Mouse (Mus musculus) right cerebral cortex, postnatal 14 days (tissue): ENCODE data around the gene Hc.

Source experiments
- DNase-seq: peaks from one replicate; pipeline ENCODE4 v3.0.0; 2022

Gene Hc

GRCm38 (mm10) chr2:34973087-34973486 lies 88.2 kb downstream of the Hc start:
- DNase-seq, result no peak

GRCm38 (mm10) chr2:34971080-34971888 lies 90.0 kb downstream of the Hc start:
- DNase-seq, result no peak

- peak; percentile 69 for DNase-seq
Measured at GRCm38 (mm10) chr2:34970092-34970750, 91.0 kb downstream of the Hc start.

GRCm38 (mm10) chr2:34969166-34969565 lies 92.1 kb downstream of the Hc start:
- DNase-seq, result no peak

DNA sequence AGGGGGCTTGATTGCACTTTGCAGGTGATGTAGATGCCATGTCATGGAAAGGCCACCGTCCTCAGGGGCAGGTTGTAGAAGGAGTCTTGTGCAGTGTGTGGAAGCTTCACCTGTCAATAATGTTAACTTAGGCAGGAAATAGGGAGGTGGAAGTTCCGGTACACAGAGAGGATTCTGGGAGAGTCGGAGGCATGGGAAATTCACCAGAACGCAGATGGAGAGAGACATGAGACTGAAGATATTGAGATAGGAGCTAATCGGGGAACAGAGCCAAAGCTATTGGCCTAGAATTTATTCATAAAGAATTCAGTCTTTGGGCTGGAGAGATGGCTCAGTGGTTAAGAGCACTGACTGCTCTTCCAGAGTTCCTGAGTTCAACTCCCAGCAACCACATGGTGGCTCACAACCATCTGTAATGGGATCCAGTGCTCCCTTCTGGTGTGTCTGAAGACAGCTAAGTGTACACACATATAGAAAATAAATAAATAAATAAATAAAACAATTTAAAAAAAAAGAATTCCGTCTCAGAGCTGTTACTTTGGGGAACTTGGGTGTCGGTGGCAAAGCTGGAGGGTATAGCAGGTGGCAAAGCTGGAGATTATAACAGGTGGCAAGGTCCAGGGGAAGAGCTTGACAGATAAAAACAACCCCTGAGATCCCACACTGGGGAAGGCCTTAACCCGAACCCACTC lies 94.8 kb downstream of the Hc start:
- DNase-seq, result no peak

DNA sequence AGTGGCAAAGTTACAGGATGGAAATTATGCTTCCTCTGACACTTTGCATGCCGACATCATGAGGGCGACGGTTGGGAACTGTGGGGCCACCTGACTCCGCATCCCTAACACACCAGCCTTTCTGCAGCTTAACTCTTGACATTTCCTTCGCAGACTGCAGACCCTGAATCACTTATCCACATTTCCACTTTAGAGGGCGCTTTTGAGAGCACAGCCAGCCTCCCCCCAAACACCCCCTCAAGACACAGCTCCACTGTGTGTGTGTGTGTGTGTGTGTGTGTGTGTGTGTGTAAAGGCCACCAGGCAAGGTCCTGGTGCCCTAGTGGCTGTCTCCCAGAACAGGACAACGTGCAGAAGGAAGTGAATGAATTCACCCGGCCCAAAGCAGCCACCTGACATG lies 95.4 kb downstream of the Hc start:
- no peak for DNase-seq

- DNase-seq, result no peak
Measured at GRCm38 (mm10) chr2:34965293-34965692, 95.9 kb downstream of the Hc start.

DNA sequence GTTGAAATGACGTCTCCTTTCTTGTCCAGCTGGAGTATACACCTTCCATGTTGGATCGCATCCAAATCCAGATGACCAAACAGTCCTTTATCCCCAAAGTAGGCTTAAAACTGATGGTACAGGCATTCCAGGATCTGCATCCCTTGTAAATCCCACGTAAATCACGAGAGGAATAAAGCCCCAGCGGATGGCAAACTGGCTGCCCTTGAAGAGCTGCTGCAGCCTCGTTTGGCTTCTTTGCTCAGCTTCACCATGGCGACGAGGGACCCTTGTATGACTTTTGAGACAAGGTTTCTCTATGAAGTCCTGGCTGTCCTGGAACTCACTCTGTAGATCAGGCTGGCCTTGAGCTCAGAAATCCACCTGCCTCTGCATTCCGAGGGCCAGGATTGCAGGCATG lies 96.6 kb downstream of the Hc start:
- no peak for DNase-seq

DNA sequence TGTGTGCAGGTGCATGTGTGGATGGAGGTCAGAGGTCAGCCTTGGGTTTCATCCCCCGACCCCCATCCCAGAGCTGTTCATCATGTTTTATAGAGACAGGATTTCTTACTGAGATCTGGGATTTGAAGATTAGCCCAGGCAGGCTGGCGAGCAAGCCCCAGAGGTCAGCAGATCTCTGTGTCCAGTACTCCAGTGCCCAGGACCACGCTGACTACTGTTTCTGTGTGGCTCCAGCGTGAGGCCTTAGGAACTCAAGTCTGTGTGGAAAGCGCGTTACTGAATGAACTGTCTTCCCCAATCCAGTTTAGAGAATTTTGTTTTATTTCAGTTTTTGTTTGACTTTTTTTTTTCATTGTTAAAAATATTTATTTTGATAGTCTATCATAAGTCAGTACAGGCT lies 97.0 kb downstream of the Hc start:
- no peak for DNase-seq

- no peak for DNase-seq
Measured at GRCm38 (mm10) chr2:34963371-34963956, 97.8 kb downstream of the Hc start.

- no peak for DNase-seq
Measured at GRCm38 (mm10) chr2:34962893-34963292, 98.3 kb downstream of the Hc start.

- no peak for DNase-seq
Measured at GRCm38 (mm10) chr2:34962211-34962610, 99.0 kb downstream of the Hc start.

DNA sequence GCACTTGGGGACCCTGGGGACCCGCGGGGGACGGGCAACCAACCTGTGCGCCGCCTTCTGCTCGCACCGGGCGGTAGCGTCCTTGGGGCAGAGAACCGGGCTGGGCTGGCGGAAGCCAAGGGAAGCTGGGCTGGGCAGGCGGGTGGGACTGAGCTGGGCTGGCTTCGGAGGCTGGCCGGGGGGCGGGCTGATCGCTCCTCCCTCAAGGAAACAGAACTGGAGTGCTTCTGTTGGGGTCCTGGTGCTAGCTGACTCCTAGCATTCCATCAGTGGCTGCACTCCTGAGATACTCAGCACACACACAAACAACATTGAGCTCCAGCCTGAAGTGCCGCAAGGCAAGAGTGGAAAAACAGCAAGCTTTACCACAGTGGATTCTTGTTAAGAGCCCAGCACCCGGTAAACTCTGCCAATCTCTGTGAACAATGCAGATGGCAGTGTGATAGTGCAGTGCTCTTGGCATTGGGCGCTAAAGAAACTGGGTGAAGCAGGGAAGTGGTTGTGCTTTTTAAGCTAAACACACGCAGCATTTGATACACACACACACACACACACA lies 99.7 kb downstream of the Hc start, which contains the start of gene Traf1:
Gene Traf1, minus strand, starts transcription at position 292 of the 556 bp plus-strand sequence.
- DNase-seq, result no peak

DNA sequence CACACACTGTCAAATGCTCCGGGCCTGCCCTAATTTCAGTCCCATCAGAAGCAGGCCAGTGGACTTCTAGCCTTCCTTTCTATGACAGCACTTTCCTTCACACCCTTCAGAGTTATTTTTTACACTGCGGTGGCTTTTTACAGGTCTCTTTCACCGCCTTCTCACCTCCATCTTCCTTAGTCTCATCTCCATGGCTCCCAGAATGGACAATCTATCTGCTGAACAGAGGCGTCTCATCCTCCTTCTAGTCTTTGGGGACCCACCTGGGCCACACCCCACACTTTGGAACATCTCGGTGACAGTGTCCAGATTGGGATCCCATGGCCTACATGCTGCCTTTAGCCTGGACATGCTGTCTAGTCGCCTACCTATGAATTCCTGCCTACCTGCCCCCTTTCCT lies 100.3 kb downstream of the Hc start:
- DNase-seq, result no peak

- DNase-seq, result no peak
Measured at GRCm38 (mm10) chr2:34960466-34960865, 100.8 kb downstream of the Hc start.

DNA sequence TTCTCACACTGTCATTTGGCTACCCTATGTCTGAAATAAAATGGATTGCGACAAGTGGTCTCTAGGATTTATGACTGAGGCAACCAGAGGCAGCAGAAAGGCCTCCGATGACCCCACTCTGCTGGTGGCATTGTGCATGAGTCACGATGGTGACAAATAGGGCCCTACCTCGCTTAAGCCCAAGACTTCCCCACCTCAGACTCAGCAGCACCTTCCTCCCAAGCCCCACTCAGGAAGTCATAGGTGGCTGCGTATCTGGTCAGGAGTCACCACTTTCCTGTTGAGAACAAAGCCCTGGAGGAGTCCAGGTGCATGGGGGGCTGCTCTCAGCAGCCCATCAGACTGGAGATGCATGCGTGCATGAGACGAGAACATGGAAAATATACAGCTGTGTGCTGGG lies 102.7 kb downstream of the Hc start:
- DNase-seq, result no peak

- DNase-seq, result no peak
Measured at GRCm38 (mm10) chr2:34958036-34958435, 103.2 kb downstream of the Hc start.

- DNase-seq, result no peak
Measured at GRCm38 (mm10) chr2:34957405-34957804, 103.8 kb downstream of the Hc start.

DNA sequence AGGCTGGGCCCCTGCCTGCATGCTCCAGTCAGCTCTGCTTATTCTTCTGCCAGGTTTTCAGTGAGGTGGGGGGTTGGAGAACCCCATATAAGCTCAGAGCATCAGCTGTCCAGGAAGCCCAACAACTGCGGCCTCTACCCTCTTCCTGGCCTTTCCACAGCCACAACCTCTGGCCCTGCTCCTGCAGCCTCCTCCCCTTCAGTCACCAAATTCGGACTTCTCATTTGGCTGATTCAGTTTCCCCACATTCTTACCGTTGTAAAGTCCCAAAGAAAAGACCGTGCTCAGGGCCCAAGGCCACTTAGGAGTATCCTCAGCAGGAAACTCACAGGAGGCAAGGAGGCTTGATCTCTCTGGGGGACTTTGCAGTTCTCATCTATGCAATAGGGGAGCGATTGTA lies 104.3 kb downstream of the Hc start:
- DNase-seq, result no peak

DNA sequence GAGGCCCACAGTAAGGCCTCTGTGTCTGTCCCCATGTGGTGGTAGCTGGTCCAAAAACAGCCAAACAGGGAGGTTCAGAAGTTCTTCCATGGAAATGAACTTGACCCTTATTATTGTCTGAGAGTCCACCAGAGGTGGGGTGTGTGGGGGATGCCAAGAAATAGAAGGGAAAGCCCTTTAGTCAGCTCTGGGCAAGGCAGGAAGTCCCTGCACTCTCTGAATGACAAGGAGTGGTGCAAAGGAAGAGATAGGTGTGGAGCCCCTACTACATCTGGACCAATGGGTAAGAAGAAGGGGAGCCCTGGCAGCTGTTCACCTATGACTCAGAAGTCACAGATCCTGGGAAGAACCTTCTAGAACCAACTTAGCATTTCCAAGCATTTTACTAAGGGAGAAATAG lies 106.9 kb downstream of the Hc start:
- no peak for DNase-seq

DNA sequence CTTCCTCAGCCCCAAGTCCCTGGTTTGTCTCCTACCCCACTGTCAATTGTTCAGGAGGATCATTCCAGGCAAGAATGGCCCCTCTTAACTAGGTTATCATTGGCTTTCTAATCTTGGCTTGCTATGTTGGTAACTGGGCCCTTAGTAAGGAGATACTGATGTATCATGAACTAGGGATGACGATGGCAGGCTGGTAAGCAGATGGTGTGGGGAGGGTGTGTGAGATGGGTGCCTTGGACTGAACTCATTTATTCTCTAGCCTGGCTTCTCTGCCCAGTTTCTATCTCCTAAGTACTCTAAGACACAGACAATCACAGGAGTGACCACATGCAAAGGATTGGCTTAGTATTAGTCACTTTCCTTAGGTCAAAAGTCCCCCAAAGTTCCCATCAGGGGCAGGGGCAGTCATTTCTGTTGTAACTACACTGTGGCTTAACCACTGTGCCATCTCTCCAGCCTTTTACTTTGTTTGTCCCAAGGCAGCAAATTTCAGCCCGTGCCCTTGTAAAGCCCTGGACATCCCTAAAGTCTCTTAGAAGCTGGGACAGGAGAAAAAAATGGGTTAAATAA lies 107.6 kb downstream of the Hc start:
- DNase-seq, result no peak

DNA sequence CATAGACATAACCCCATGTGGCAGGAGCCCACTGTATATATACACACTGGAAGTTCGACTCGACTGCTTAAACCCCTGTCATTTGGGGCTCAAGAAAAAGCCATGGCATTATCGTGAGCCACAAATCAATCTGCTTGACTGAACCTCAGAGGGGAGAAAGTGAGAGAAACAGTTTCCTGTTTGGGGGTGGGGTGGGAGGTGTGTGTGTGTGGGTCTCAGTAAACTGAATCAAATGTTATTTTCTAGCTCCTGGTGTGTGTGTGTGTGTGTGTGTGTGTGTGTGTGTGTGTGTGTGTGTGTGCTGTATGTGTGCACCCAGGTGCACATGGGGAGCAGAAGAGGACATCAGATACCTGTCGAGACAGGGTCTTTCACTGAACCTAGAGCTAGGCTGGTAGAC lies 108.2 kb downstream of the Hc start:
- DNase-seq, result no peak

DNA sequence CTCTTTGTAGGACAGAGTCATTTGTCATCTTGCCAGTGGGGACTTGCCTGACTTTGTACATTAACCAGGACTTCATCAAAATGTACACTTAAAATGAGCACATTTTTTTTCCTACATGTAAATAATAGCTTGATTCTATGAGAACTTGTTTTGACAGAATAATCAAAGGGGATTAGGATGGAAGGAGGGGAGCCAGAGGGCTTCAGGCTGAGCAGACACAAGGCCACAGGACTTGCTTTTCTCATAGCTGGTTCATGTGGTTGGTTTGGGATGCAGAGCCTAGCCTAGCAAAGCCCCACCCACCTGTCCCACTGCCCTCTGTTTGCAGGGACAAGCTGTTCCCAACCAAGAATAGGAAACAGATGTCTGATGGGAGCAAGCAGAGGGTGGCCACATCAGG lies 109.8 kb downstream of the Hc start:
- DNase-seq, result no peak
